Mouse (Mus musculus) adrenal gland, adult 10 weeks (tissue): Measurements from ENCODE around the gene Gm8068. TPM values are rescaled to one million over a fixed set of nuclear protein-coding genes. Genes with fewer than 3 reads are reported as not detected.

Source experiments
- polyA plus RNA-seq: library from polyadenylated mRNA; stranded (reverse); fragments of 350-450 nt; fragmentation: Illumina TruSeq; extraction: RNeasy Lipid Tissue Mini Kit (QIAGEN cat#74804); gene quantifications from one replicate; pipeline ENCODE4 v1.2.3, GENCODE M21; 2014; ENCODE audit warnings: low read depth, low replicate concordance

Gene Gm8068
- polyA plus RNA-seq, result not detected

GRCm38 (mm10) chr14:41701785-41702184, at the start of gene Gm8068:
Gene Gm8068, minus strand, starts transcription at chr14:41701885.

GRCm38 (mm10) chr14:41750514-41750913, 48.8 kb upstream of the Gm8068 start, which contains the start of gene Gm7929:
Gene Gm7929, minus strand, starts transcription at chr14:41750614.

Other genes starting within 250 kb of the Gm8068 start
- gene Gm7954, start 248.4 kb downstream of the Gm8068 start, polyA plus RNA-seq, result not detected
- not detected for gene Gm3486, start 212.4 kb downstream of the Gm8068 start, polyA plus RNA-seq
- gene Gm7970, start 146.3 kb downstream of the Gm8068 start, polyA plus RNA-seq, result not detected
- gene 1700049E17Rik2, start 128.7 kb downstream of the Gm8068 start, polyA plus RNA-seq, result not detected
- not detected for gene Gm3072, start 77.3 kb downstream of the Gm8068 start, polyA plus RNA-seq
- gene Gm3676, start 55.4 kb downstream of the Gm8068 start, polyA plus RNA-seq, result not detected
- not detected for gene Gm7929, start 48.7 kb upstream of the Gm8068 start, polyA plus RNA-seq
- not detected for gene Gm47189, start 70.6 kb upstream of the Gm8068 start, polyA plus RNA-seq
- not detected for gene Gm7980, start 205.4 kb upstream of the Gm8068 start, polyA plus RNA-seq
- gene 1700049E17Rik1, start 223.1 kb upstream of the Gm8068 start, polyA plus RNA-seq, result not detected
- gene 1700024B05Rik, start 242.1 kb upstream of the Gm8068 start, polyA plus RNA-seq, result not detected